Mouse (Mus musculus) embryo, embryonic 11 days (tissue): ENCODE measurements at regions not wholly inside any gene's neighbourhood (a gene's known extent, or its start where the extent isn't known, plus 50 kb on each side); places are given as distances from the start of the nearest gene placed in this dataset.

Experiments used
- DNase-seq: peaks from one replicate; pipeline ENCODE4 v3.0.0-alpha.2; 2015

- DNase-seq: no peak
These were observed 122.0 kb upstream of the Atp2b1 start for GRCm38 (mm10) chr10:98792019-98792741.

- DNase-seq: no peak
These were observed 120.2 kb upstream of the Atp2b1 start for GRCm38 (mm10) chr10:98793926-98794536.

GRCm38 (mm10) chr10:98796016-98796415 lies 118.2 kb upstream of the Atp2b1 start:
- no peak for DNase-seq

GRCm38 (mm10) chr10:98798634-98799415 lies 115.4 kb upstream of the Atp2b1 start:
- no peak for DNase-seq

GRCm38 (mm10) chr10:98799830-98800229 lies 114.4 kb upstream of the Atp2b1 start:
- DNase-seq: no peak

GRCm38 (mm10) chr10:98800949-98801348 lies 113.3 kb upstream of the Atp2b1 start:
- DNase-seq: peak; percentile 23

GRCm38 (mm10) chr10:98805013-98805412 lies 109.2 kb upstream of the Atp2b1 start:
- DNase-seq: no peak

- peak; percentile 60 for DNase-seq
These were observed 107.2 kb upstream of the Atp2b1 start for GRCm38 (mm10) chr10:98806798-98807535.

- DNase-seq: no peak
These were observed 105.6 kb upstream of the Atp2b1 start for GRCm38 (mm10) chr10:98808644-98809043.

GRCm38 (mm10) chr10:98829051-98829450 lies 85.2 kb upstream of the Atp2b1 start:
- DNase-seq: no peak

- DNase-seq: peak; percentile 33
These were observed 82.7 kb upstream of the Atp2b1 start for GRCm38 (mm10) chr10:98831488-98831887.

GRCm38 (mm10) chr10:98837289-98838181 lies 76.7 kb upstream of the Atp2b1 start:
- DNase-seq: no peak

GRCm38 (mm10) chr10:98838926-98839679 lies 75.1 kb upstream of the Atp2b1 start:
- DNase-seq: no peak

GRCm38 (mm10) chr10:98839963-98840362 lies 74.2 kb upstream of the Atp2b1 start:
- no peak for DNase-seq

GRCm38 (mm10) chr10:98840411-98840810 lies 73.8 kb upstream of the Atp2b1 start:
- no peak for DNase-seq

- no peak for DNase-seq
These were observed 73.0 kb upstream of the Atp2b1 start for GRCm38 (mm10) chr10:98840957-98841831.

- DNase-seq: no peak
These were observed 72.3 kb upstream of the Atp2b1 start for GRCm38 (mm10) chr10:98841860-98842259.

- no peak for DNase-seq
These were observed 71.5 kb upstream of the Atp2b1 start for GRCm38 (mm10) chr10:98842721-98843120.

GRCm38 (mm10) chr10:98849851-98850250 lies 64.4 kb upstream of the Atp2b1 start:
- DNase-seq: no peak

- DNase-seq: peak; percentile 14
These were observed 56.8 kb upstream of the Atp2b1 start for GRCm38 (mm10) chr10:98857395-98857794.
